Mouse (Mus musculus) bone marrow macrophage, adult 2 months (primary cell): Measurements from ENCODE around the gene Clps.

Source experiments
- CTCF ChIP-seq: IDR thresholded peaks from 2 replicates; pipeline ENCODE4 v1.5.1; 2012; ENCODE audit warnings: low read depth, mild to moderate bottlenecking, low read length, moderate library complexity
- POLR2A ChIP-seq: IDR thresholded peaks from 2 replicates; pipeline ENCODE4 v1.6.1; 2012; ENCODE audit warnings: mild to moderate bottlenecking, low read depth, low read length, borderline replicate concordance

GRCm38 (mm10) chr17:28510445-28511342, 49.9 kb downstream of the Clps start:
- TF ChIP-seq POLR2A (no peak), CTCF (no peak)
